Mouse (Mus musculus) hindbrain, embryonic 12.5 days (tissue): ENCODE measurements around the gene Atrn. TPM values are rescaled to one million over a fixed set of nuclear protein-coding genes. Genes with fewer than 3 reads are reported as not detected.

Source experiments
- ATAC-seq: fragments of 200-750 bp; cut with Nextera tagmentation; 2 replicates; pipeline ENCODE4 v1.8.0; 2017; ENCODE audit warnings: moderate TSS enrichment; ENCODE audit not compliant: low FRiP score
- H3K27ac ChIP-seq: fragments of 300-500 bp; sonication (generic); 2 replicates; pipeline ENCODE4 v1.5.1; 2016; ENCODE audit warnings: mild to moderate bottlenecking
- H3K27me3 ChIP-seq: fragments of 300-500 bp; sonication (generic); 2 replicates; pipeline ENCODE4 v1.6.1; 2016; ENCODE audit warnings: mild to moderate bottlenecking
- H3K36me3 ChIP-seq: fragments of 300-500 bp; sonication (generic); 2 replicates; pipeline ENCODE4 v1.6.1; 2016; ENCODE audit warnings: mild to moderate bottlenecking
- H3K4me1 ChIP-seq: fragments of 300-500 bp; sonication (generic); 2 replicates; pipeline ENCODE4 v1.6.1; 2016
- H3K4me2 ChIP-seq: fragments of 300-500 bp; sonication (generic); replicated peaks from 2 replicates; pipeline ENCODE4 v1.6.1; 2016; ENCODE audit warnings: mild to moderate bottlenecking
- H3K4me3 ChIP-seq: fragments of 300-500 bp; sonication (generic); 2 replicates; pipeline ENCODE4 v1.5.1; 2016; ENCODE audit warnings: mild to moderate bottlenecking
- H3K9ac ChIP-seq: fragments of 300-500 bp; sonication (generic); 2 replicates; pipeline ENCODE4 v1.6.1; 2016; ENCODE audit warnings: mild to moderate bottlenecking, moderate library complexity
- H3K9me3 ChIP-seq: fragments of 300-500 bp; sonication (generic); replicated peaks from 2 replicates; pipeline ENCODE4 v1.6.1; 2016; ENCODE audit warnings: mild to moderate bottlenecking
- WGBS: fragments of 180-500 bp; shearing (Covaris S2); methylation state at CpG from one replicate; pipeline ENCODE4 v1.1.7; 2016; 5-methylcytosine and 5-hydroxymethylcytosine counted together
- polyA plus RNA-seq: library from polyadenylated mRNA; unstranded; fragments of >200 nt; fragmentation: Nextera tagmentation; extraction: Ambion mirVana; gene quantifications from 2 replicates; pipeline ENCODE4 v1.2.1, GENCODE M21; 2016

Atrn gene
- polyA plus RNA-seq, 1 experiment from 2014 or later = 14.1 TPM

DNA sequence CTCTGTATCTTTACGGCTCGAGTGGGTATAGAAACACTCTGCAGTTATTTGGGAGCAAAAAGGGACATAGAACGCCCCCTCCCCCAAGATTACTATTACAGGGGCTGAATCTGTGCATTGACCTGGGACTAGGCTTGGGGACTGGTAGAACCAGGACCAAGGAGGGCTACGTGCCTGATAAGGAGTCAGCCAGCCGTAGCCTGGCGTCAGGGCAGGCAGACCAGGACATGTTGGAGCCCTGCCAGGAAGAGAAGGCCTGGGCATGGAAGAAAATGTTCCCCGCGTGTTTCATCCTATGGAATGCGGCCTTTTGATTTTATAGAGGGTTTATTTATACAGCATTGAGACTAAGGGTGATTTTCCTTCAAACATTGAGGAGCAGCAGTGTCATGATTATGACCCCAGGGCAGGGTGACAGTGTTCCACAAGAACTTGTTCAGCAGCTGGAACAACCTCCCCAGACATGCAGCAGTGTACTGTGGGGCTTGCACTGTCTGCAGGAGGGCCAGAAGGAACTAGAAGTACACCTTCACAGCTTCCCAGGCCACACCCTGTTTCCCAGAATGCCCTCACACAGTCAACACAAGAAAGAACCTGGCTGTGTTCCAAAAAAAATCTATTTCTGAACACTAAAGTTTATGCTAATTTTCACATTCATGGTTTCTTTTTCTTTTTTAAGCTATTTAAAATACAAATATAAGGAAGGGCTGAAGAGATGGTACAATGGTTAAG is 138.9 kb downstream of the Atrn start:
- WGBS = 81% methylated on average over 9 of the region's 9 CpGs
- ATAC-seq = no peak
- Histone ChIP-seq H3K9me3 (no peaks in the 10 kb centered on the region), H3K4me1 (peaks cover 14% of the 10 kb centered on the region), H3K4me3 (no peak overlapping the region), H3K27ac (no peak overlapping the region), H3K36me3 (no peaks in the 10 kb centered on the region), H3K4me2 (no peak overlapping the region), H3K9ac (no peak overlapping the region), H3K27me3 (peaks cover 34% of the 10 kb centered on the region)

DNA sequence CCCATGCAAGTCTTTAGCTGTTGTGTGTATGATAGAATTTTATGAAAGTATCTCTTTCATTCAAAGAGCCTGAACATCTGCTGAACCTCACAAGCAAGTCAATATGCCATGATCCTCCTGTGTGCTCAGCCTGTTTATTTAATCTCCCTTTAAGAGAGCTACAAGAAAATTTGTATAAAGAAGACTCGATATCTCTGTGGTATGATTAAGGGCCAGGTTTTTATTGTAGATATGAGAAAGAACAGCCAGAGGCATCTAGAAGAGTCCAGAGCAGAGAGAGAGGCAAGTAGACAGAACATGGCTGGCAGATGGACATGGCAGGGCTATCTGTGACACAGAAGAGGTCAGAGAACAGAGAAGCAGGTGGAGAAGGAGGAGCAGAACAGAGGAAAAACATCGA is 139.7 kb downstream of the Atrn start:
- peaks cover 29% of the 10 kb centered on the region for H3K27me3 ChIP-seq
- H3K4me2 ChIP-seq = no peak overlapping the region
- H3K9me3 ChIP-seq = no peaks in the 10 kb centered on the region
- WGBS = 96% methylated on average over 2 of the region's 2 CpGs
- H3K36me3 ChIP-seq = no peaks in the 10 kb centered on the region
- no peak overlapping the region for H3K4me3 ChIP-seq
- no peak for ATAC-seq
- no peak overlapping the region for H3K9ac ChIP-seq
- H3K27ac ChIP-seq = no peak overlapping the region
- peaks cover 8% of the 10 kb centered on the region for H3K4me1 ChIP-seq

DNA sequence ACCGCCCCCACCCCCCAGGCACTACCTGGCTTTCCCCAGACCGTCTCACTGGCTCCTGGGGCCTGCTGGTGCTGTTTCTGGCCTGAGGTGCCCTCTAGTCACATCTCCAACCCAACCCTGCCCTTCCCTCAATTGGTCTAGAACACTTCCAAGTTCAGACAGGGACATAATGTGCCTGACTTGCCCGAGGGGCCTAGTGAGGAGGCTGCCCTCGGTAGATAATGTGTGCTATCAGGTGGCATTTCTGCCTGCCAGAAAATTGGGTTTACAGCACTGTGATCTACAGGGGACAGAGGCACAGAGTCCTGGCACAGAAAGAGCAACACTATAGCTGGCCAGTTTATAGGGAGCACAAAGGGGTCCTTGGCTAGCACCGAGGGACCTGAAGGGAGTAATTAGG is 145.7 kb downstream of the Atrn start:
- no peaks in the 10 kb centered on the region for H3K36me3 ChIP-seq
- no peak for ATAC-seq
- no peaks in the 10 kb centered on the region for H3K9me3 ChIP-seq
- H3K4me2 ChIP-seq = no peak overlapping the region
- H3K9ac ChIP-seq = no peak overlapping the region
- H3K4me3 ChIP-seq = no peak overlapping the region
- H3K27me3 ChIP-seq = peaks cover 65% of the 10 kb centered on the region
- peaks cover 25% of the 10 kb centered on the region for H3K4me1 ChIP-seq
- WGBS = 66% methylated on average over 5 of the region's 5 CpGs
- H3K27ac ChIP-seq = no peak overlapping the region

DNA sequence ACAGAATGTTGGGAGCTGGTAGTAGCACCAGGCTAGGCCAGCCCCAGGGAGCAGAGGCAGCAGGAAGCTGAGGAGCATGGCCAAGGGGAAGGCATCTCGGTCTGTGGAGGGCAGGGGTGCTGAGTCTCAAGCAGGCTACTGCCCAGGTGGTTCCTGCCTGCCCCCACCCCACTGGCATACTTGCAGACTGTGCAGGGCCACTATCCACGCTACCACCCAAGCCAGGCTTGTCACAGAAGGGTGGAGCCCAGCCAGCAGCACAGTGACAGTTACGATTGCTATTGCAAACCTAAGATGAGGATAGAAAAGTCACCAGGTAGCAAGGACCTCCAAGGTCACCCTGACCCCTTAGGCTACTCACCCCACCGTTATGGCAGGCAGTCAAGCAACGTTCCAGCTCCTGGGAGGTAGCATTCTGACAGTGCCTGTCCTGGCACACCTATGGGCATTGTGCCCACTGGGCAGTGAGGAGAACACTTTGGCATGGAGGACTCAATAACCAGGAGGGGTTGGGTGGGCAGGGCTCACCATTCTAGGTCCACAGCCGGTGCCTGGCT is 146.6 kb downstream of the Atrn start:
- H3K4me2 ChIP-seq = no peak overlapping the region
- no peak overlapping the region for H3K4me3 ChIP-seq
- H3K27ac ChIP-seq = no peak overlapping the region
- no peaks in the 10 kb centered on the region for H3K9me3 ChIP-seq
- H3K36me3 ChIP-seq = no peaks in the 10 kb centered on the region
- WGBS = 79% methylated on average over 6 of the region's 6 CpGs
- H3K4me1 ChIP-seq = peaks cover 25% of the 10 kb centered on the region
- H3K27me3 ChIP-seq = peaks cover 66% of the 10 kb centered on the region
- ATAC-seq = no peak
- no peak overlapping the region for H3K9ac ChIP-seq

DNA sequence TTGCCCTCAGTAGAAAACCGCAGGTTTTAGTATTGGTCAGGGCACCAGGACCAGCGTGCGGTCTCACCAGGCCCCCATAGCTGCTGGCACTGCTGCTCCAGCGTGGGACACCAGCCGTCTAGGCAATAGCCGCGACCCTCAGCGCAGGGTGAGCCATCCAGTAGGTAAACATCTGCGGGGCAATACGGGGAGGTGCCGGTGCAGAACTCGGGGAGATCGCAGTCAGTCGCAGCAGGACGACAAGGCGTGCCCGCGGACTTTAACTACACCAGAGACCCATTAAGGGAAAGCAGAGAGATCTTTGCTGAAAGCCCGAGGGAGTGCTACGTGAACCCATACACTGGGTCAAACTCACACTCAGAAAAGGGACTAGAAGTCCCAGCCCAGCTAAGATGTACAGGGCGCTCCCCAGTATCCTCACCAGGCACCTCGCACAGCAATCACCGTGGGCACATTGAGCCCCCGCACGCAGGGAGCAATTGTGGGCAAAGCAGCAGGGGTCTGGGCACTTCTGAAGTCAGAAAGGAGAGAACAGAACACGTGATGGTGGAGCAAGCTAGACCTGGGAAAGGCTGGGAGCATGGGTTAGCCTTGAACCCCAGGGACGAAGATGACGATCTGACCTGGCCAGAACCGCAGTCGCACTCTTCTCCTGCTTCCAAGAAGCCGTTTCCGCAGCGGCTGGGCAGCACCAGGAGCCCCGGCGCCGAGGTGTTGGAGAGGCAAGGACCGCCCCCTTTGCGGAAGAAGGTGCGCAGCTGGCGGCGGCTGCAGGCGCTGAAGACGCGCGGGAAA is 147.8 kb downstream of the Atrn start:
- no peaks in the 10 kb centered on the region for H3K9me3 ChIP-seq
- peak overlapping the region; percentile 30 for H3K4me3 ChIP-seq
- no peaks in the 10 kb centered on the region for H3K36me3 ChIP-seq
- peaks cover 25% of the 10 kb centered on the region for H3K4me1 ChIP-seq
- H3K27ac ChIP-seq = no peak overlapping the region
- H3K27me3 ChIP-seq = peaks cover 66% of the 10 kb centered on the region
- under 1% methylated on average over 45 of the region's 45 CpGs for WGBS
- 0 out of 2 replicates have a peak overlapping the region, but pooled peaks have one; percentile 18 for H3K9ac ChIP-seq
- peak overlapping the region; percentile 50 for H3K4me2 ChIP-seq
- ATAC-seq = no peak

DNA sequence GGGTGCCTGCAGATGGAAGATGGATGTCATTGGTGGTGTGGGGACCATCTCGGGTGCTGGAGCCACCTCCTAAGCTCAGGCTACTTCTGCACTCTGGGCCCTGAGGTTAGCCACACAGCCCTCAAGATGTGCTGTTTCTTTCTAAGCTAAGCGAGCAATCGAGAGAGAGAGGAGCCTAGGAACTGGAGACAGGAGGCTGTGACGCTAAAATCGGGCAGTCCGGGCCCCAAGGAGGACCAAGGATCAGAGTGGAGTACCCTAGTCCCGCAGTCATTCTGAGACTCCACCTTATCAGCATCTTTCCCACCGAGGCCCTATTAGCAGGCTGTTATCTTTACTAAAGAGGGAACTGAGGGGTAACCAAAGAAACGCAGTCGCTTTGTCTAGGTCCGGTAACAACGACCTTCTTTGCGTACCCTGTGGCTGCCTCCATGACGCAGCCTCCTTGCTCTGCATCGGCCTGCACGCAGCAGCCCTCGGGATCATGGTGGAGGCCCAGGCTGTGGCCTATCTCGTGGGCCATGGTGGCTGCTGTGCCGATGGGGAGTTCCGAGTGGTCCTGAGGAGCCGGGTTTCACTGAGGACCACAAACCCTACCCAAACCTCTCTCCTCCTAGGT is 148.5 kb downstream of the Atrn start:
- H3K4me1 ChIP-seq = peaks cover 25% of the 10 kb centered on the region
- peaks cover 66% of the 10 kb centered on the region for H3K27me3 ChIP-seq
- 0 out of 2 replicates have a peak overlapping the region, but pooled peaks have one; percentile 18 for H3K9ac ChIP-seq
- peak overlapping the region; percentile 30 for H3K4me3 ChIP-seq
- no peaks in the 10 kb centered on the region for H3K36me3 ChIP-seq
- H3K27ac ChIP-seq = no peak overlapping the region
- peak; percentile 10; the same call in 1 of the 2 replicates for ATAC-seq
- H3K4me2 ChIP-seq = peak overlapping the region; percentile 50
- no peaks in the 10 kb centered on the region for H3K9me3 ChIP-seq
- WGBS = 3% methylated on average over 21 of the region's 21 CpGs

GRCm38 (mm10) chr2:131055631-131056030 is 149.3 kb downstream of the Atrn start:
- Histone ChIP-seq H3K4me3 (peak overlapping the region; percentile 30; the same call in 1 of the 2 replicates), H3K36me3 (no peaks in the 10 kb centered on the region), H3K27ac (no peak overlapping the region), H3K9me3 (no peaks in the 10 kb centered on the region), H3K4me1 (peaks cover 28% of the 10 kb centered on the region), H3K9ac (no peak overlapping the region), H3K27me3 (peaks cover 63% of the 10 kb centered on the region), H3K4me2 (no peak overlapping the region)
- ATAC-seq = no peak
- WGBS = 4% methylated on average over 10 of the region's 10 CpGs

GRCm38 (mm10) chr2:131056191-131056590 is 149.9 kb downstream of the Atrn start:
- Histone ChIP-seq H3K4me3 (no peak overlapping the region), H3K36me3 (no peaks in the 10 kb centered on the region), H3K27me3 (peaks cover 64% of the 10 kb centered on the region), H3K4me1 (peaks cover 31% of the 10 kb centered on the region), H3K4me2 (no peak overlapping the region), H3K9ac (no peak overlapping the region; the same call in 1 of the 2 replicates), H3K27ac (no peak overlapping the region), H3K9me3 (no peaks in the 10 kb centered on the region)
- no peak for ATAC-seq
- WGBS = 2% methylated on average over 10 of the region's 10 CpGs

DNA sequence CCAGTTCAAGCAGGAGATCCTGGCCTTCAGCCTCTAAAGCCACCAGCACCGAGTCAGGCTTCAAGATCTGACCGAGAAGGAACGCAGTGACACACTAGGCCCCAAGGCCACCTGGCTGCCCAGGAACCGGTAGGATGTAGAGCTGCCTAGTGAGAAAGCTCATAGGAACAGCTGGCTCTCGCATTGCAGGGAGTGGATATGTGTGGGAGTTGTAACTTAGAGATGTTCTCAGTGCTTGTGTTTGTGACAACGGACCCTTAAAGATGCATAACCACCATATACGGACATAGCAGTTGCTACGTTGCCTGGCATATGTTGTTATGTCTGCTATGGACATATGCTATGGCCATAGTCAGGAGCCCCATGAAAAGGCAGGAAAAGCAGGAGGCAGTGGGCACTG is 152.4 kb downstream of the Atrn start:
- Histone ChIP-seq H3K9ac (no peak overlapping the region), H3K4me1 (peaks cover 37% of the 10 kb centered on the region), H3K9me3 (no peaks in the 10 kb centered on the region), H3K27me3 (peaks cover 62% of the 10 kb centered on the region), H3K27ac (no peak overlapping the region), H3K4me3 (no peak overlapping the region), H3K4me2 (no peak overlapping the region), H3K36me3 (no peaks in the 10 kb centered on the region)
- ATAC-seq = no peak
- WGBS = 96% methylated on average over 8 of the region's 8 CpGs

DNA sequence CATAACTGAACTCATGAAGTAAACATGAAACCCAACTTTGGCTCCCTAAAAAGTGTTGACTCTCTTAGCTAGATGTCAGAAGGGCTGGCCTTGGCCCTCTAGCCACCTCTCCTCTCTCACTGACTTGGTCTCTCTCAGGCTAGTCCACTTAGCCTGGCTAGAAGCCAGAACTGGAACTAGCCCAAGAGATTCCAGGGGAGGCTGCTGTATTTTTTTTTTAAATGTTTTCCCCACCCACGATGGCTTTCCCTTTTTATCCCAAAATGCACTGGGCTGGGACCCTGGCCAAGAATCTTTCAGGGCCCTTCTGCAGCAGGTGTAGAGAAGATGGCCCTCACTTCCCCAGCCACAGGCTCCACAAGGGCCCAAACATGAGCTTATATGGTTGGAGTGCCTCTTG is 153.1 kb downstream of the Atrn start:
- Histone ChIP-seq H3K4me2 (no peak overlapping the region), H3K27me3 (peaks cover 62% of the 10 kb centered on the region), H3K36me3 (no peaks in the 10 kb centered on the region), H3K4me1 (peaks cover 30% of the 10 kb centered on the region), H3K27ac (no peak overlapping the region), H3K9ac (no peak overlapping the region), H3K4me3 (no peak overlapping the region), H3K9me3 (no peaks in the 10 kb centered on the region)
- WGBS = 82% methylated on average over 1 of the region's 1 CpGs
- no peak for ATAC-seq

- H3K36me3 ChIP-seq = no peaks in the 10 kb centered on the region
- no peak overlapping the region for H3K4me3 ChIP-seq
- H3K4me2 ChIP-seq = no peak overlapping the region
- H3K9me3 ChIP-seq = no peaks in the 10 kb centered on the region
- ATAC-seq = no peak
- H3K27ac ChIP-seq = no peak overlapping the region
- peaks cover 62% of the 10 kb centered on the region for H3K27me3 ChIP-seq
- peaks cover 24% of the 10 kb centered on the region for H3K4me1 ChIP-seq
- 61% methylated on average over 9 of the region's 9 CpGs for WGBS
- no peak overlapping the region for H3K9ac ChIP-seq
Measured at GRCm38 (mm10) chr2:131059781-131060540, 153.7 kb downstream of the Atrn start.
